Mouse (Mus musculus) frontal cortex, postnatal 25 days (tissue): ENCODE data around the gene Cc2d1a.

Experiments
- DNase-seq, 2 experiments: peaks; one replicate each; pipeline ENCODE4 v3.0.0; 2022; ENCODE audit warnings: low spot score in 2 of 2

Cc2d1a gene

GRCm38 (mm10) chr8:84177405-84177804 is 29.7 kb upstream of the Cc2d1a start:
- no peak for DNase-seq

- DNase-seq = no peak
Measured at GRCm38 (mm10) chr8:84176560-84176959, 28.8 kb upstream of the Cc2d1a start.

GRCm38 (mm10) chr8:84173861-84174260 is 26.1 kb upstream of the Cc2d1a start:
- no peak for DNase-seq

- no peak for DNase-seq
Measured at GRCm38 (mm10) chr8:84170096-84170495, 22.4 kb upstream of the Cc2d1a start.

- DNase-seq = no peak
Measured at GRCm38 (mm10) chr8:84167696-84168095, 20.0 kb upstream of the Cc2d1a start.

GRCm38 (mm10) chr8:84157620-84158019 is 9.9 kb upstream of the Cc2d1a start:
- no peak for DNase-seq

GRCm38 (mm10) chr8:84149181-84149580 is 1.4 kb upstream of the Cc2d1a start:
- DNase-seq = no peak

- no peak for DNase-seq
Measured at GRCm38 (mm10) chr8:84148531-84148850, 755 bp upstream of the Cc2d1a start.

- DNase-seq = no peak
Measured at GRCm38 (mm10) chr8:84147324-84147766, 391 bp downstream of the Cc2d1a start.

GRCm38 (mm10) chr8:84144636-84145245 is 3.0 kb downstream of the Cc2d1a start:
- no peak for DNase-seq

GRCm38 (mm10) chr8:84140838-84141237 is 6.9 kb downstream of the Cc2d1a start:
- no peak for DNase-seq

GRCm38 (mm10) chr8:84137848-84138247 is 9.9 kb downstream of the Cc2d1a start:
- no peak for DNase-seq

- no peak for DNase-seq
Measured at GRCm38 (mm10) chr8:84132225-84132624, 15.5 kb downstream of the Cc2d1a start.

- no peak for DNase-seq
Measured at GRCm38 (mm10) chr8:84130806-84131205, 16.9 kb downstream of the Cc2d1a start.

GRCm38 (mm10) chr8:84128277-84128676 is 19.5 kb downstream of the Cc2d1a start:
- no peak for DNase-seq

- no peak for DNase-seq
Measured at GRCm38 (mm10) chr8:84127202-84127901, 20.4 kb downstream of the Cc2d1a start.

- no peak for DNase-seq
Measured at GRCm38 (mm10) chr8:84126742-84127141, 21.0 kb downstream of the Cc2d1a start.

- no peak for DNase-seq
Measured at GRCm38 (mm10) chr8:84125656-84126055, 22.1 kb downstream of the Cc2d1a start, which contains the start of gene Podnl1. TSS of gene Podnl1 (plus strand) at chr8:84125989.

GRCm38 (mm10) chr8:84122151-84122550 is 25.6 kb downstream of the Cc2d1a start:
- DNase-seq = no peak

- DNase-seq = no peak
Measured at GRCm38 (mm10) chr8:84115646-84116045, 32.1 kb downstream of the Cc2d1a start.

GRCm38 (mm10) chr8:84106216-84107040 is 41.3 kb downstream of the Cc2d1a start:
- DNase-seq = no peak

- DNase-seq = no peak
Measured at GRCm38 (mm10) chr8:84105676-84106075, 42.1 kb downstream of the Cc2d1a start.
